Mouse (Mus musculus) forebrain, embryonic 13.5 days (tissue): ENCODE data around the gene Marveld1. TPM values are rescaled to one million over a fixed set of nuclear protein-coding genes. Genes with fewer than 3 reads are reported as not detected.

Experiments
- ATAC-seq: fragments of 200-750 bp; cut with Nextera tagmentation; 2 replicates; pipeline ENCODE4 v1.8.0; 2017
- H3K27ac ChIP-seq: fragments of 300-500 bp; sonication (generic); 2 replicates; pipeline ENCODE4 v1.5.1; 2015; ENCODE audit warnings: inconsistent platforms, mild to moderate bottlenecking, moderate library complexity
- H3K27me3 ChIP-seq: fragments of 300-500 bp; sonication (generic); 2 replicates; pipeline ENCODE4 v1.6.1; 2015; ENCODE audit warnings: mild to moderate bottlenecking, inconsistent platforms
- H3K36me3 ChIP-seq: fragments of 300-500 bp; sonication (generic); 2 replicates; pipeline ENCODE4 v1.6.1; 2015; ENCODE audit warnings: mild to moderate bottlenecking, inconsistent platforms; ENCODE audit not compliant: poor library complexity, severe bottlenecking
- H3K4me1 ChIP-seq: fragments of 300-500 bp; sonication (generic); 2 replicates; pipeline ENCODE4 v1.6.1; 2015; ENCODE audit warnings: inconsistent platforms
- H3K4me2 ChIP-seq: fragments of 300-500 bp; sonication (generic); 2 replicates; pipeline ENCODE4 v1.6.1; 2015; ENCODE audit warnings: inconsistent platforms, mild to moderate bottlenecking, moderate library complexity
- H3K4me3 ChIP-seq: fragments of 300-500 bp; sonication (generic); 2 replicates; pipeline ENCODE4 v1.5.1; 2015; ENCODE audit warnings: mild to moderate bottlenecking, inconsistent platforms
- H3K9ac ChIP-seq: fragments of 300-500 bp; sonication (generic); 2 replicates; pipeline ENCODE4 v1.6.1; 2015; ENCODE audit warnings: mild to moderate bottlenecking, inconsistent platforms
- H3K9me3 ChIP-seq: fragments of 300-500 bp; sonication (generic); replicated peaks from 2 replicates; pipeline ENCODE4 v1.6.1; 2016; ENCODE audit warnings: inconsistent platforms
- WGBS: fragments of 180-500 bp; shearing (Covaris S2); methylation state at CpG from one replicate; pipeline ENCODE4 v1.1.7; 2015; 5-methylcytosine and 5-hydroxymethylcytosine counted together
- polyA plus RNA-seq: library from polyadenylated mRNA; unstranded; fragments of >200 nt; fragmentation: Nextera tagmentation; extraction: Ambion mirVana; gene quantifications from 2 replicates; pipeline ENCODE4 v1.2.1, GENCODE M21; 2015

Gene Marveld1
- 1.7 and 2.0 TPM in 2 replicates for polyA plus RNA-seq

DNA sequence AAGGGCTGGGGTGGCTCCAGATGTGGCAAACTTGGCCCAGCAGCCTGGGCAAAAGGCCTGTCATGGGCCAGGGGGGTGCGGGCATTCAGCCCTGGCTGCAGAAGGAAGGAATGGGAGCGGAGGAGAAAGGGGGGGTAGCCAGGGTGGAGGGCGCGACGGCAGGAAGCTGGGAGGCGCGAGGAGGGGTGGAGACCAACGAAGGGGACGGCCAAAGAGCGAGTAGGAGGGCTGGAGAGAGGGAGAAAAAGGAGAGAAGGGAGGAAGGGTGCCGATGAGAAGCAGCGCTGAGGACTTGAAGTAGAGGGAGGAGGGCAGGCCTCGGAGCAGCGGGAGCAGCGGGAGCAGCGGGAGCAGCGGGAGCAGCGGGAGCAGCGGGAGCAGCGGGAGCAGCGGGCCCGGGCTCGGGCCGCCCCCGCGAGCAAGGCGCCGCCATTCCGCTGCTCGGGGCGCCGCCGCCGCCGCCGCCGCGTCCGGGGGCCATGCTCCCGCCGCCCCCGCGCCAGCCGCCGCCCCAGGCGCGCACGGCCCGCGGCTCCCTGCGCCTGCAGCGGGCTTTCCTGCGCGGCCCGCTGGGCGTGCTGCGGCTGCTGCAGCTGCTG lies at the start of gene Marveld1:
Gene Marveld1 (plus strand): TSS at position 231 of the 599 bp plus-strand sequence.
- Histone ChIP-seq H3K36me3 (no peaks in the 10 kb centered on the region), H3K4me2 (peak within 1 kb of the TSS; percentile 85), H3K9ac (peak within 1 kb of the TSS; percentile 77), H3K4me1 (peaks cover 17% of the 10 kb centered on the region), H3K27me3 (peaks cover 37% of the 10 kb centered on the region), H3K27ac (no peak within 1 kb of the TSS), H3K9me3 (no peaks in the 10 kb centered on the region), H3K4me3 (peak within 1 kb of the TSS; percentile 60)
- WGBS: under 1% methylated on average over 19 of the region's 57 CpGs
- peak; percentile 28; the same call in 1 of the 2 replicates for ATAC-seq

DNA sequence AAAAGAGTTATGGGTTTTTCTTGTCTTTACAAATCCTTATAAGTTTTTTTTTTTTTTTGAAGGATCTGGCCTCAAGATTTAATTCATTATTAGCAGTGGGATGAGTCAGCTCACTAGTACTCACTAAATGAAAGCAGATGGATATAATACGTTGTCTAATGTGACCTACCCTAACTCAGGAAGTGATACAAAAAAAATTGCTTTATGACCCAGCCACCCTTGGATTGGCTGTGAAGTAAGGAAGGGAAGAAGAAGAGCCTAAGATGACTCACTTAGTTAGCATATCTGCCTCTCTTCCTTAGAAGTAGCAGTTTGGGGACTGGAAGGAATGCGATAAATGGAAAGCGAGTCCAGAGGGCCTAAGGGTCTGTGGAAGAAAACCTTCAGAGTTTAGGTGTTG lies 47.8 kb upstream of the Marveld1 start:
- no peak overlapping the region for H3K9ac ChIP-seq
- H3K27me3 ChIP-seq: no peaks in the 10 kb centered on the region
- no peak for ATAC-seq
- no peaks in the 10 kb centered on the region for H3K9me3 ChIP-seq
- no peak overlapping the region for H3K4me3 ChIP-seq
- no peaks in the 10 kb centered on the region for H3K4me1 ChIP-seq
- 96% methylated on average over 3 of the region's 3 CpGs for WGBS
- H3K4me2 ChIP-seq: no peak overlapping the region
- H3K27ac ChIP-seq: no peak overlapping the region
- peaks cover 35% of the 10 kb centered on the region for H3K36me3 ChIP-seq

DNA sequence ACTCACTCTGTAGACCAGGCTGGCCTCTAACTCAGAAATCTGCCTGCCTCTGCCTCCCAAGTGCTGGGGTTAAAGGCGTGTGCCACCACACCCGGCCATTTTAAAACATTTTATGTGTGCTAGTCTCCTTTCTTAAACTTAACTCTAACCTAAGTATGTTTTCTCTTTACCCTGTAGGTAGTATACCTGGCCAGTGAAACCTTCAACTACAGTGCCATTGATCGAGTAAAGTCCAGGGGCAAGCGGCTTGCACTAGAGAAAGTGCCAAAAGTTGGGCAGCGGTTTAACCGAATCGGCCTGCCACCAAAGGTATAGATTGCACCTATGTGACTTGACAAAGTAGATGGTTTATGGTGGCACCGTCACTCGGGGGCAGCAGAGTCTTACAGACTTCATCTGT lies 42.5 kb upstream of the Marveld1 start:
- Histone ChIP-seq H3K4me2 (no peak overlapping the region), H3K4me3 (no peak overlapping the region), H3K9me3 (no peaks in the 10 kb centered on the region), H3K27ac (no peak overlapping the region), H3K4me1 (no peaks in the 10 kb centered on the region), H3K36me3 (peaks cover 56% of the 10 kb centered on the region), H3K27me3 (no peaks in the 10 kb centered on the region), H3K9ac (no peak overlapping the region)
- 94% methylated on average over 9 of the region's 9 CpGs for WGBS
- no peak for ATAC-seq

DNA sequence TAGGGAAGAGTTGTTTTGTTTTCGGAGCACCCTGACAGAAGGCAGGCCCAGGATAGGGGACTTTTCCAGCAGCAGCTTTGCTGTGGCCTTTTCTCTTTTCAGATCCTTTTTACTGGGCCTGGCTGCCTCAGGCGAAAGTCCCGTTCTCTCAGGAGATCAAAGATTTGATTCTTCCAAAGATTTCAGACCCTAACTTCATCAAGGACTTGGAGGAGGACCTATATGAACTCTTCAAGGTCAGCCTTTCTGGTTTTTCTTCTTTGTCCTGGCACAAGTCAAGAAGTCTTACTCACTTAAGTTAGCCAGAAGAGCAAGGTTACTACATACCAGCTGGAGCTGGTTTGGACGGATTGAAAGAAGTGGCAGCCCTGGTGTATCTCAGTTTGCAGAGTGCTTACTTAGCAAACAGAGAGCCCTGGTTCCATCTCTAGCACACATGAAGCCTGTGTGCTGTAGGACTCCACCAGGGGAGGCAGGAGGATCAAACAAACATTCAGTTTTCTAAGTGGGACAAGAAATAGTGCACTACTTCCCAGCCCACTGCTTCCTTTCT lies 31.3 kb upstream of the Marveld1 start:
- H3K36me3 ChIP-seq: peaks cover 68% of the 10 kb centered on the region

DNA sequence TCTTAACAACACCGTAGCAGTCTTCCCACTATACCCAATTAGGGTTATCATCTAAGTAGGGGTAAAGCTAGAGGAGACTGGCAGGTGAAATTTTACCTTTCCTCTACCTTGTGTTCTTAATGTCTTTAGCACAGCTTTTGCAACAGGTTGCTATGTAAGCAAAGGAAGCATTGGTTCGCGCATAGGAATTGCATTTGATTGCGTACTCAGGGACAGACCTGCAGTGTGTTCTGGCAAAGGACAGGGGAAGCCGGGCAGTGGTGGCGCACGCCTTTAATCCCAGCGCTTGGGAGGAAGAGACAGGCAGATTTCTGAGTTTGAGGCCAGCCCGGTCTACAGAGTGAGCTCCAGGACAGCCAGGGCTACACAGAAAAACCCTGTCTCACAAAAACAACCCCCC lies 29.1 kb upstream of the Marveld1 start:
- H3K27me3 ChIP-seq: no peaks in the 10 kb centered on the region
- H3K4me1 ChIP-seq: no peaks in the 10 kb centered on the region
- no peak overlapping the region for H3K4me3 ChIP-seq
- H3K27ac ChIP-seq: no peak overlapping the region
- no peaks in the 10 kb centered on the region for H3K9me3 ChIP-seq
- H3K36me3 ChIP-seq: peaks cover 81% of the 10 kb centered on the region
- H3K4me2 ChIP-seq: no peak overlapping the region
- ATAC-seq: no peak
- WGBS: 92% methylated on average over 9 of the region's 9 CpGs
- H3K9ac ChIP-seq: no peak overlapping the region

More for the DNA sequence above, 31.3 kb upstream of the Marveld1 start:
- H3K9ac ChIP-seq: no peak overlapping the region
- no peaks in the 10 kb centered on the region for H3K4me1 ChIP-seq
- no peak overlapping the region for H3K27ac ChIP-seq
- no peaks in the 10 kb centered on the region for H3K27me3 ChIP-seq
- H3K4me2 ChIP-seq: no peak overlapping the region
- ATAC-seq: no peak
- no peak overlapping the region for H3K4me3 ChIP-seq
- no peaks in the 10 kb centered on the region for H3K9me3 ChIP-seq
- 89% methylated on average over 4 of the region's 4 CpGs for WGBS

DNA sequence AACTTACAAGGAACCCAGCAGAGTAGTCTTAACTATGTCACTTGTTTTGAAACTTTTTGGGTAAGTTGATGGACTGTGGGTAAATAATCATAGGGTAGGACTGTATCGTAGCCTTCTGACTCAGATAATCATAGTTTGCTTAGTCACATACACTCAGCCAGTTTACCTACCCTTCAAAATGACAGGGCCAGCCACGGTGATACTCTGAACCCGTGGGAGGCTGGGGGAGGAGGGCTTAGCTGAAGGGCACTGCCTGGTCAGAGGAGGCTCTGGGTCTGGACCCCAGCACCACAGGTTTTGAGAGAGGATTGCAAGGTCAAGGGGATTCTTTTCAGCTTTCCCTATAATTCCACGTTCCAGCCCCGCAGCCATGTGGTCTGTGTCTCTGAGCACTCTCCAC lies 28.6 kb upstream of the Marveld1 start:
- ATAC-seq: no peak
- WGBS: 88% methylated on average over 5 of the region's 5 CpGs
- Histone ChIP-seq H3K4me1 (no peaks in the 10 kb centered on the region), H3K9ac (no peak overlapping the region), H3K27ac (no peak overlapping the region), H3K4me2 (no peak overlapping the region), H3K36me3 (peaks cover 81% of the 10 kb centered on the region), H3K27me3 (no peaks in the 10 kb centered on the region), H3K9me3 (no peaks in the 10 kb centered on the region), H3K4me3 (no peak overlapping the region)

DNA sequence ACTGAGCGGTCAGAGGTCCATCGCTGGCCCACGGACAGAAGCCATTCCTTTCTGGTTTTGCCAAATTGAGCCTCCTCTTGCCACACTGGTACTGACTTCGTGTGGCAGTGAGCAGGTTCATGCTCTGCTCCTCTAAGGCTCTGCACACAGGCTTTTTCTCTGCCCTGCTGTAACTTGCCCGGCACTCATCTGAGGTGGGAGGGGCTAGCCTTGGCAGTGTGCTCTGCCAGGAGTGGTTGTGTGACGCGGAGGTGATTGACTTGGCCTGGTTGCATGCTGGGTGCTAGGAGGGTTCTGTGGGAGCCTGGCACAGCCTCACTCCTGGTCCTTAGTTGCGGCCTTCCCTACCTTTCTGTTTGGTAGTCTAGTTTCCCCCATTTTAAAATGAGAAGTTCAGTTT lies 26.7 kb upstream of the Marveld1 start:
- Histone ChIP-seq H3K36me3 (peaks cover 81% of the 10 kb centered on the region), H3K27ac (no peak overlapping the region), H3K4me3 (no peak overlapping the region), H3K4me2 (no peak overlapping the region), H3K4me1 (no peaks in the 10 kb centered on the region), H3K9me3 (no peaks in the 10 kb centered on the region), H3K27me3 (no peaks in the 10 kb centered on the region), H3K9ac (no peak overlapping the region)
- WGBS: 96% methylated on average over 8 of the region's 8 CpGs
- no peak for ATAC-seq

DNA sequence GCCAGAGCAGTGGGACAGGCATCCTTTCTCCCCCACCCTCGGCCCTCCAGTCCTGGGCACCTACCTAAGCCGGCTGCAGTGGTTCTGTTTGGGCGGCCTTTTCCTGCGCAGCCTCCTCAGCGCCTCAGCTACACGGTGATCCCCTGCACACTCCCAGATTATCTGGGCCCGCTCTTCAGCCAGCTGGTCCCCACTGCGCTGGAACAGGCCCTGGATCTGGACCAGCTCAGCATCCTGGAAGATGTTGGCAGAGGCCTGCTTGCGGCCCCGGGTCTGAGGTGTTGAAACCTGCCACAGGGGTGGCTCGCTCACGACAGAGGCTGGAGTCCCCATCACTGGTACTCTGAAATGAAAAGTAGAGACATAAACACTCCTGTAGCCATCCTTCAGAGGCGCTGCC lies 22.5 kb upstream of the Marveld1 start:
- no peak overlapping the region for H3K4me3 ChIP-seq
- H3K27ac ChIP-seq: no peak overlapping the region
- peaks cover 16% of the 10 kb centered on the region for H3K4me1 ChIP-seq
- 84% methylated on average over 13 of the region's 13 CpGs for WGBS
- no peak overlapping the region for H3K4me2 ChIP-seq
- H3K9ac ChIP-seq: no peak overlapping the region
- ATAC-seq: no peak
- H3K9me3 ChIP-seq: no peaks in the 10 kb centered on the region
- H3K27me3 ChIP-seq: peaks cover 8% of the 10 kb centered on the region; the same call in 1 of the 2 replicates
- peaks cover 51% of the 10 kb centered on the region for H3K36me3 ChIP-seq

DNA sequence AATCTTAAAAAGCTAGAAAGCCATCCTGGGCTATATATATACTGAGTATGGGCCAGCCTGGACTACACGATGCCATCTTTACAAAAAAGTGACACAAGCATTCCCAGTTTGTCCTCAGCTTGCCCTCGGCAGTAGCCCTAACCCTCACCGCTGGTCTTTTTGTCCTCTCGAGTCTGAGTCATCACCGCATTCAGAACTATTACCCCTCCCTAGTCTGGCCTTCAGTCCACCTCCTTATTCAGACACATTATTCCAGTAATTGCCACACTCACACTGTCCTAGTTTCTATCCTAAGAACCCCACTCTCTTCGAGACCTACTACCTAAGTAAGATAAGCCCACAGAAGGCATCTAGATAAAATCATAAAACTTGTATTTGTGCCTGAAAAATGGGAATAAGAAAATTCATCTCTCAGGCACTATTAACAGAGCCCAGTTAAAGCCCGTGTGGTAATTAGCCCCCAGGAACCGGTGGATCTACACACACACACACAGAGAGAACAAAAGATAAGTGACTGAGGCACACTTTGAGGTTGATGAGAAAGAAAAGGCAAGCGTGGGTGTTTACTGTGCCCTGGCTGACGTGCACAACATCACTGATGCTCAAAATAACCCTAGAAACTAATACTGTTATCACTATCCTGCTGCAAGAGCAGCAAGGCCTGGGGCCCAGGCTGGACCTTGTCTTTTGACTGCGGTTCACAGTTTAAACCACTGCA lies 21.5 kb upstream of the Marveld1 start:
- Histone ChIP-seq H3K4me3 (no peak overlapping the region), H3K4me1 (peaks cover 24% of the 10 kb centered on the region), H3K9me3 (no peaks in the 10 kb centered on the region), H3K27me3 (peaks cover 8% of the 10 kb centered on the region; the same call in 1 of the 2 replicates), H3K9ac (no peak overlapping the region), H3K27ac (no peak overlapping the region), H3K36me3 (peaks cover 41% of the 10 kb centered on the region), H3K4me2 (no peak overlapping the region)
- WGBS: 67% methylated on average over 11 of the region's 11 CpGs
- no peak for ATAC-seq

DNA sequence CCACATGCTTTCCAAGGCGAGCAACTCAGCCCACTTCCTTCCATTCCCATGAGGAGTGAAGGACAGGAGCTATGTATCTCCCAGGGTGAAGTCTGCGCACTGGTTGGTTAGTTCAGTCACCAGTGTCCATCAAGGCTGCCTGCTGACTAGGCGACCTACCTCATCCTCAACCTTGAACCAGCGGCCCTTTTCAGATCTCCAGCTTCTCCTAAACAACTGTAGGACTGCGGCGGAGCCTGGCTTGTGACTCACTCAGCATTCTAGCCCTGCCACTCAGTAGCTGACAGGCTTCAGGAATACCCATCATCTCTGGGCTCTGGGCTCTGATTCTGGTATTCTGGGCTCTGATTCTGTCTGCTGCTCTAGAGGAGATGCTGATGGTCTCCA lies 21.0 kb upstream of the Marveld1 start:
- H3K27me3 ChIP-seq: peaks cover 8% of the 10 kb centered on the region; the same call in 1 of the 2 replicates
- no peak overlapping the region for H3K27ac ChIP-seq
- no peaks in the 10 kb centered on the region for H3K9me3 ChIP-seq
- no peak overlapping the region for H3K9ac ChIP-seq
- no peak for ATAC-seq
- 93% methylated on average over 6 of the region's 6 CpGs for WGBS
- no peak overlapping the region for H3K4me2 ChIP-seq
- peaks cover 35% of the 10 kb centered on the region for H3K36me3 ChIP-seq
- peaks cover 24% of the 10 kb centered on the region for H3K4me1 ChIP-seq
- no peak overlapping the region for H3K4me3 ChIP-seq

DNA sequence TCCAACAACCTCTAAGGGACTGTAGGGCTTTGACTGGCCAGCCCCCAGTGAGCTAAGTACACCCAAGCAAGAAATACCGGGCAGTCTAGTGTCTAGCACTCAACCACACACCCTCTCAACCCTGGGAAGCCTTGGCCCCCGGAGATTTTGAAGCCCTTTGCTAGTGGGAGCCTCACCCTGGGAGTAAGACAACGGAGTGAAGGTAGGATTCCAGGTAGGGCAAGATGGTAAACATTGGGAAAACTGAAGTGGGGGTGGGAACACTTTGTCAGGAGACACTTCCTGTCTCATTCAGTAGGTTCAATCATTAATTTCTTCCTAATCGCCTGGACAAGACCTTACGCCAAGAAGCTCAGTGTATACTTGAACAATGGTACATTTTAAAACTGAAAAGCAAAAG lies 20.2 kb upstream of the Marveld1 start:
- peaks cover 24% of the 10 kb centered on the region for H3K4me1 ChIP-seq
- 90% methylated on average over 5 of the region's 5 CpGs for WGBS
- H3K9ac ChIP-seq: no peak overlapping the region
- no peak overlapping the region for H3K27ac ChIP-seq
- H3K9me3 ChIP-seq: no peaks in the 10 kb centered on the region
- H3K36me3 ChIP-seq: peaks cover 29% of the 10 kb centered on the region
- no peak overlapping the region for H3K4me3 ChIP-seq
- no peak overlapping the region for H3K4me2 ChIP-seq
- H3K27me3 ChIP-seq: peaks cover 8% of the 10 kb centered on the region; the same call in 1 of the 2 replicates
- no peak for ATAC-seq

DNA sequence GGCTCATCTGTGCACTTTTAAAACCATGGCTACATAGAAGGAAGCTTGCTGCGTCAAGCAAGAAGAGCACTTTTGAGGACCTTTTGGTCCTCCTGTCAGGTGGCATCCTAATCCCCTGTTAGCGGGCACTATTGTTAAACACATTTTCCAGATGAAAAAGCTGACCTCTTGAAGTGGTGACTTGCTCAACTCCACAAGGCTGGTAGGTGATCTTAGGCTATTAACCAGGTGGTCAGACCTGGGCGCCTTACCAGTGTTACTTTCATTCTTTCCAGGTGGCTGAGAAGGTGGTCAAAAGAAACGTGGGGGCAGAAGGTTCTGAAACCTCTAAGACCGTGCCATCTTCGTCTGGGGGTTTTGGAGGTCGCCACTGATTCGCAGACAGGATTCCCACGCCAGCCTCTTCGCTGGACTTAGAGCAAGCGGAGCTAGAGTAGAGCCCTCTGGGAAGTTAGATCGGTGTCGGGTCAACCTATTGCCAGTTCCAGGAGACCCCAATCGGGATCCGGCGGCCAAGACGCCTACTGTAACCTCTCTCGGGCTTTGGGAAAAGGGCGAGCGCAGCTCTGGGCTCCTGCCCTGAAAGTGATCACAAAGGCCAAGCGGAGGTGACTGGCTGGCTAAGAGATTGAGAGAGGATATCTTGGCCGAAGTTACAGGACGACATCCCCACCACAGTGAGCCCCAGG lies 19.0 kb upstream of the Marveld1 start:
- ATAC-seq: no peak; the same call in none of the 2 replicates
- WGBS: 3% methylated on average over 23 of the region's 23 CpGs
- no peaks in the 10 kb centered on the region for H3K9me3 ChIP-seq
- peaks cover 21% of the 10 kb centered on the region for H3K36me3 ChIP-seq
- H3K27ac ChIP-seq: 0 out of 2 replicates have a peak overlapping the region, but pooled peaks have one; percentile 27
- peaks cover 8% of the 10 kb centered on the region; the same call in 1 of the 2 replicates for H3K27me3 ChIP-seq
- H3K4me3 ChIP-seq: peak overlapping the region; percentile 60
- peak overlapping the region; percentile 68 for H3K9ac ChIP-seq
- H3K4me1 ChIP-seq: peaks cover 24% of the 10 kb centered on the region
- H3K4me2 ChIP-seq: peak overlapping the region; percentile 85
